Mouse (Mus musculus): ENCODE measurements around the gene Armc6. TPM values are rescaled to one million over a fixed set of nuclear protein-coding genes. Genes with fewer than 3 reads are reported as not detected.

The Armc6 gene
- 20.6 and 20.7 TPM in 2 replicates for polyA plus RNA-seq (2015; fragmentation: Nextera tagmentation; extraction: Ambion mirVana)

- Histone ChIP-seq H3K9ac (peak within 1 kb of the TSS; percentile 90), H3K4me3 (peak within 1 kb of the TSS; percentile 76), H3K36me3 (peaks cover 50% of the 10 kb centered on the region), H3K27ac (replicated peaks) (peak within 1 kb of the TSS; percentile 93), H3K4me1 (peaks cover 25% of the 10 kb centered on the region), H3K9me3 (no peaks in the 10 kb centered on the region), H3K4me2 (peak within 1 kb of the TSS; percentile 98), H3K27me3 (replicated peaks) (no peaks in the 10 kb centered on the region)
- ATAC-seq (ENCODE audit: extremely low read depth, insufficient number of reproducible peaks, low FRiP score, low TSS enrichment): peak; percentile 88
- under 1% methylated on average over 67 of the region's 67 CpGs for WGBS
Measured at GRCm38 (mm10) chr8:70234080-70234780, at the start of gene Armc6, which contains the start of gene Sugp2. Gene Armc6 (minus strand): TSS chr8:70234466. Gene Sugp2 (plus strand): TSS chr8:70234226.

- WGBS: 2% methylated on average over 55 of the region's 55 CpGs
- peak; percentile 18; the same call in 1 of the 2 replicates for ATAC-seq (ENCODE audit: extremely low read depth, insufficient number of reproducible peaks, low FRiP score, low TSS enrichment)
- 0 out of 2 replicates have a peak, but pooled peaks cover 3% of the 10 kb centered on the region for H3K9me3 ChIP-seq
- peaks cover 41% of the 10 kb centered on the region for H3K36me3 ChIP-seq
- no peaks in the 10 kb centered on the region for H3K27me3 ChIP-seq (replicated peaks)
- H3K9ac ChIP-seq: peak overlapping the region; percentile 95
- peak overlapping the region; percentile 75 for H3K4me2 ChIP-seq
- H3K4me3 ChIP-seq: peak overlapping the region; percentile 75
- peak overlapping the region; percentile 79 for H3K27ac ChIP-seq (replicated peaks)
- H3K4me1 ChIP-seq: peaks cover 51% of the 10 kb centered on the region
Measured at GRCm38 (mm10) chr8:70283136-70284077, 49.1 kb upstream of the Armc6 start.

GRCm38 (mm10) chr8:70282603-70283135, 48.4 kb upstream of the Armc6 start, which contains the start of gene Homer3:
Gene Homer3 (plus strand): TSS chr8:70282827.
- 0% methylated on average over 35 of the region's 36 CpGs for WGBS
- peaks cover 56% of the 10 kb centered on the region for H3K4me1 ChIP-seq

GRCm38 (mm10) chr8:70281001-70281400, 46.7 kb upstream of the Armc6 start:
- 39% methylated on average over 3 of the region's 3 CpGs for WGBS
- peaks cover 60% of the 10 kb centered on the region for H3K4me1 ChIP-seq
- no peaks in the 10 kb centered on the region for H3K9me3 ChIP-seq
- peaks cover 17% of the 10 kb centered on the region for H3K36me3 ChIP-seq
- no peak overlapping the region for H3K4me3 ChIP-seq
- no peak for ATAC-seq (ENCODE audit: extremely low read depth, insufficient number of reproducible peaks, low FRiP score, low TSS enrichment)
- no peak overlapping the region for H3K4me2 ChIP-seq
- no peaks in the 10 kb centered on the region for H3K27me3 ChIP-seq (replicated peaks)
- H3K27ac ChIP-seq (replicated peaks): peak overlapping the region; percentile 79
- H3K9ac ChIP-seq: 0 out of 2 replicates have a peak overlapping the region, but pooled peaks have one; percentile 8

More at GRCm38 (mm10) chr8:70282603-70283135, 48.4 kb upstream of the Armc6 start, which contains the start of gene Homer3:
- Histone ChIP-seq H3K36me3 (peaks cover 33% of the 10 kb centered on the region), H3K4me2 (peak within 1 kb of the TSS; percentile 75), H3K4me3 (peak within 1 kb of the TSS; percentile 75), H3K27me3 (replicated peaks) (no peaks in the 10 kb centered on the region), H3K9me3 (0 out of 2 replicates have a peak, but pooled peaks cover 3% of the 10 kb centered on the region), H3K9ac (peak within 1 kb of the TSS; percentile 95), H3K27ac (replicated peaks) (peak within 1 kb of the TSS; percentile 79)
- peak; percentile 77 for ATAC-seq (ENCODE audit: extremely low read depth, insufficient number of reproducible peaks, low FRiP score, low TSS enrichment)

- WGBS: 33% methylated on average over 8 of the region's 8 CpGs
- H3K4me2 ChIP-seq: no peak overlapping the region; the same call in 1 of the 2 replicates
- H3K27ac ChIP-seq (replicated peaks): peak overlapping the region; percentile 72
- no peaks in the 10 kb centered on the region for H3K36me3 ChIP-seq
- H3K9ac ChIP-seq: peak overlapping the region; percentile 59
- H3K4me1 ChIP-seq: peaks cover 54% of the 10 kb centered on the region
- H3K27me3 ChIP-seq (replicated peaks): no peaks in the 10 kb centered on the region
- no peaks in the 10 kb centered on the region for H3K9me3 ChIP-seq
- H3K4me3 ChIP-seq: no peak overlapping the region
- no peak for ATAC-seq (ENCODE audit: extremely low read depth, insufficient number of reproducible peaks, low FRiP score, low TSS enrichment)
Measured at GRCm38 (mm10) chr8:70279266-70279665, 45.0 kb upstream of the Armc6 start.

- peak overlapping the region; percentile 59 for H3K9ac ChIP-seq
- H3K27me3 ChIP-seq (replicated peaks): no peaks in the 10 kb centered on the region
- H3K27ac ChIP-seq (replicated peaks): no peak overlapping the region; the same call in 1 of the 2 replicates
- no peak for ATAC-seq (ENCODE audit: extremely low read depth, insufficient number of reproducible peaks, low FRiP score, low TSS enrichment)
- H3K36me3 ChIP-seq: no peaks in the 10 kb centered on the region
- H3K4me2 ChIP-seq: peak overlapping the region; percentile 7; the same call in 1 of the 2 replicates
- H3K9me3 ChIP-seq: no peaks in the 10 kb centered on the region
- no peak overlapping the region for H3K4me3 ChIP-seq
- H3K4me1 ChIP-seq: peaks cover 49% of the 10 kb centered on the region
- 61% methylated on average over 15 of the region's 15 CpGs for WGBS
Measured at GRCm38 (mm10) chr8:70278175-70278574, 43.9 kb upstream of the Armc6 start.

GRCm38 (mm10) chr8:70276476-70276875, 42.2 kb upstream of the Armc6 start:
- no peak overlapping the region for H3K4me2 ChIP-seq
- H3K9me3 ChIP-seq: no peaks in the 10 kb centered on the region
- ATAC-seq (ENCODE audit: extremely low read depth, insufficient number of reproducible peaks, low FRiP score, low TSS enrichment): peak; percentile 27; the same call in 1 of the 2 replicates
- WGBS: 70% methylated on average over 3 of the region's 3 CpGs
- H3K4me3 ChIP-seq: no peak overlapping the region
- H3K27ac ChIP-seq (replicated peaks): peak overlapping the region; percentile 72
- no peaks in the 10 kb centered on the region for H3K27me3 ChIP-seq (replicated peaks)
- H3K9ac ChIP-seq: no peak overlapping the region
- peaks cover 40% of the 10 kb centered on the region for H3K4me1 ChIP-seq
- no peaks in the 10 kb centered on the region for H3K36me3 ChIP-seq

GRCm38 (mm10) chr8:70274350-70274749, 40.1 kb upstream of the Armc6 start:
- no peaks in the 10 kb centered on the region for H3K36me3 ChIP-seq
- no peak for ATAC-seq (ENCODE audit: extremely low read depth, insufficient number of reproducible peaks, low FRiP score, low TSS enrichment)
- H3K9ac ChIP-seq: no peak overlapping the region
- H3K4me2 ChIP-seq: no peak overlapping the region
- H3K4me3 ChIP-seq: no peak overlapping the region
- H3K4me1 ChIP-seq: peaks cover 25% of the 10 kb centered on the region
- H3K27ac ChIP-seq (replicated peaks): no peak overlapping the region
- H3K27me3 ChIP-seq (replicated peaks): no peaks in the 10 kb centered on the region
- no peaks in the 10 kb centered on the region for H3K9me3 ChIP-seq

GRCm38 (mm10) chr8:70272949-70273348, 38.7 kb upstream of the Armc6 start:
- Histone ChIP-seq H3K4me2 (no peak overlapping the region), H3K9ac (no peak overlapping the region), H3K4me1 (peaks cover 24% of the 10 kb centered on the region), H3K27me3 (replicated peaks) (no peaks in the 10 kb centered on the region), H3K27ac (replicated peaks) (no peak overlapping the region), H3K36me3 (no peaks in the 10 kb centered on the region), H3K9me3 (no peaks in the 10 kb centered on the region), H3K4me3 (no peak overlapping the region)
- WGBS: 41% methylated on average over 3 of the region's 3 CpGs
- peak; percentile 71; the same call in 1 of the 2 replicates for ATAC-seq (ENCODE audit: extremely low read depth, insufficient number of reproducible peaks, low FRiP score, low TSS enrichment)

GRCm38 (mm10) chr8:70268799-70269565, 34.7 kb upstream of the Armc6 start:
- H3K4me1 ChIP-seq: peaks cover 19% of the 10 kb centered on the region
- 48% methylated on average over 11 of the region's 11 CpGs for WGBS
- H3K4me2 ChIP-seq: no peak overlapping the region
- no peak for ATAC-seq (ENCODE audit: extremely low read depth, insufficient number of reproducible peaks, low FRiP score, low TSS enrichment)
- H3K36me3 ChIP-seq: peaks cover 26% of the 10 kb centered on the region
- H3K9ac ChIP-seq: no peak overlapping the region
- H3K9me3 ChIP-seq: no peaks in the 10 kb centered on the region
- 0 out of 2 replicates have a peak overlapping the region, but pooled peaks have one; percentile 17 for H3K27ac ChIP-seq (replicated peaks)
- H3K4me3 ChIP-seq: no peak overlapping the region
- no peaks in the 10 kb centered on the region for H3K27me3 ChIP-seq (replicated peaks)
